Mouse (Mus musculus): ENCODE measurements around the gene Zfp3.

Zfp3 gene

DNA sequence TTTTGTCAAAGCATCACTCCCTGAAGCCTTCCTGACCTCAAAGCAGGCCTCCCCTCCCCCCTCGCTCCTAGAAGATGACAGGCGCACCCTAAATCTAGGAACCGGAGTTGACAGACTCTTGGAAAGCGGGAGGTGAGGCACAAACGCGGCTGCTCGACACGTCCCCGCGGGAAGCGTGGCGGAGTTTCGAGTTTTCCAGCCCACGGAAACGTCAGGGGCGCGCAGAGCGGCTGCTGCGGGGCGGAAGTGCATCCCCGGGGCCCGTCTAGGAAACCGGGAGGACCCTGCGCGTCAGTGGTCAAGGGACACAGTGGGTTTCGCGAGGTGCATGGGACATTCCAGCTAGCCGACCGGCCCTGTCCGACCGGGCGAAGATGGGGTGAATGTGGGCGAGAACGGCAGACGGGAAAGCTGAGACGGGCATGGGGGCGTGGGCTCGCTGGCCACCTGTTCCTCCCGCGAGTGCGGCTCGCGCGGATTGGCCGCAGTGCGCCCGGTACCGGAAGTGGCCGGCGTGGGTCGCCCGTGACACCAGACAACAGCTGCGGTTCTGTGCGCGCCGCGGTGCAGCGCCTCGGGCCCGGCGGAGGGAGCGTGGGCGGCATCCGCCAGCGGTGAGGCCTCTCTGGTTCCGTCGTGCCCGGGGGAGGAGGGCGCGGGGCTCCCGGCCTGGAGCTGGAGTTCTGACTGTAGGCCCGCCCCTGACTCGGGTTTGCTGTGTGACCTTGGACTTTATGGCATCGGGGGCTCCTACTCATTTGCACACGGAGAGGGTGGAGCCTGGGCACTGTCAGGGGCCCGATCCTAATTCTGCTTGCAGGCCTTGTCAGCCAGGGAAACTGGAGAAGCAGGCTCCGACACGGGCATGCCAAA is at the start of gene Zfp3:
TSS of gene Zfp3 (plus strand) at position 274 of the 873 bp plus-strand sequence.
- peak; percentile 76 to 77 for DNase-seq (ENCODE audit: low spot score in 2 of 2)

- no peak for DNase-seq (ENCODE audit: low spot score in 2 of 2)
Observed at GRCm38 (mm10) chr11:70715832-70716231, 48.2 kb upstream of the Zfp3 start.

DNA sequence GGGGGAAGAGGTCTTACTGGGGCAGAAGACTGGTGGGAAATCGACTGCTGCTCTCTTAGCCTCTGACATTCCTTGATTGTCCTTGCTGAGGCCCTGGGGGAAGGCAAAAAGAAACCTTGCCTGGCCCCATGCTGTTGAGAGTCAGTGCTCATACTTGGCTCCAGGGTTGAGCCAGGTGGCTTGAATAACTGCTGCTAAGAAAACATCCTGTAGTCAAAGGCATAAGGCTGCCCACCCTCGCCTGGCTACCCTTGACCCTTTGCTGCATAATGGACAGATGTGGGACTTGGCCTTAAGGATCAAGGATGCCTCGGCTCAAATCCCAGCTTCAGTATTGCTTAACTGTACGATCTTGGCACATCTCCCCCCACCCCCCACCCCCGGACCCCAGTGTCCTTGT is 45.5 kb upstream of the Zfp3 start:
- DNase-seq (ENCODE audit: low spot score in 2 of 2) = no peak

DNA sequence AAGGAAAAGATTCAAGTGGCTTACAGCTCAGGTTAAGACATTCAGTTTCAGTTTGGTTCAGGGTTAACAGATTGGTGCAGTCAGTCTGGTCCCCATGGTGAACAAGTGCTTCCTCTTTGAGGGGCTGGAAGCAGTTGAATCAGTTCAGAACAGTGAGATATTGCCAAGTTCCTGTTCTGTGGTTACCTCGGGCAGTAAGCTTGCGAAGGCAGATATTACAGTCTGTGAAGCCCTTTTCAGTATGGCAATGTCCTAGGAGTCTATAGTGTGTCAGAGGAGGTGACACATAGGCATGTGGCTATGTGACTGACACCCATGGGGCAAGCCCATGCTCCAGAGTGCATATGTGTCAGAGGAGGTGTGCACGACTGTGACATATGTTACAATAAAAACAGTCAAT is 43.4 kb upstream of the Zfp3 start:
- no peak for DNase-seq (ENCODE audit: low spot score in 2 of 2)

GRCm38 (mm10) chr11:70721072-70721471 is 42.9 kb upstream of the Zfp3 start:
- DNase-seq (ENCODE audit: low spot score in 2 of 2) = no peak

GRCm38 (mm10) chr11:70724706-70725105 is 39.3 kb upstream of the Zfp3 start:
- no peak for DNase-seq (ENCODE audit: low spot score in 2 of 2)

DNA sequence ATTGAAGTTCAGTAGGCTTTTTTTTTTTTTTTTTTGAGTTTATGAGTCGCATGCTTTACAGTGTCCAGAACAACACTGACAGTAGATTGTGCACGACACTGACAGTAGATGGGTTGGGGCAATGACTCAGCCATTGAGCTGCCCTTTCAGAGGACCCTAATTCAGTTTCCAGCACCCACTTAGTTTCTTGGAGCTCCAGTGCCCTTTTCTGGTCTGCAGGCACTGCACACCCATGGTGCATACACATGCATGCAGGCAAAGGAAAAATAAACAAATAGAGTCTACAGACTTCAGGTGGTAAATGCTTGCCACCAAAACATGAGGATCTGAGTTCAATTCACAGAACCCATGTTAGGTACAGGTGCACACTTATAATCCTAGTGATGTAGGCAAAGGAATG is 37.4 kb upstream of the Zfp3 start:
- no peak for DNase-seq (ENCODE audit: low spot score in 2 of 2)

- DNase-seq (ENCODE audit: low spot score in 2 of 2) = no peak
Observed at GRCm38 (mm10) chr11:70727385-70727784, 36.6 kb upstream of the Zfp3 start.

GRCm38 (mm10) chr11:70730427-70731038 is 33.5 kb upstream of the Zfp3 start:
- DNase-seq (ENCODE audit: low spot score in 2 of 2) = no peak

DNA sequence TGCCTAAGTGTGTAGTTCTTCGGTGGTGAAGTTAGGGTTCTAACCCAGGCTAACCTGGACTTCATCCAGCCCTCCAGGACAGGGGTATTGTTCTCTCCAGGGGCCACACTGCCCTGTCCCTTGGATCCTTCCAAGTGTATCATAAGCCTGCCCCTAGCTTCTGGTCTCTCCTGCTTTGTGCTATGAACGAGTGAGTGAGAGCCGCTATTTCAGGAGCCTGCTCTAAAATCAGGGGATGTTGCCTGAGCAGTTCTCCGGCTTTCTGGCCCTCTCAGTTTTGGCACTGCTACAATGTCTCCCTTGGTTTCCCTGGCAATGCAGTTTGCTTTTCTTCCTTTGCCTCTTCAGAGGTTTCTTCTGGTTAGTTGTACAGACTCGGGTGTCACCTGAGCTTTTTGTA is 32.8 kb upstream of the Zfp3 start:
- no peak for DNase-seq (ENCODE audit: low spot score in 2 of 2)

- no peak for DNase-seq (ENCODE audit: low spot score in 2 of 2)
Observed at GRCm38 (mm10) chr11:70733256-70733655, 30.8 kb upstream of the Zfp3 start.

DNA sequence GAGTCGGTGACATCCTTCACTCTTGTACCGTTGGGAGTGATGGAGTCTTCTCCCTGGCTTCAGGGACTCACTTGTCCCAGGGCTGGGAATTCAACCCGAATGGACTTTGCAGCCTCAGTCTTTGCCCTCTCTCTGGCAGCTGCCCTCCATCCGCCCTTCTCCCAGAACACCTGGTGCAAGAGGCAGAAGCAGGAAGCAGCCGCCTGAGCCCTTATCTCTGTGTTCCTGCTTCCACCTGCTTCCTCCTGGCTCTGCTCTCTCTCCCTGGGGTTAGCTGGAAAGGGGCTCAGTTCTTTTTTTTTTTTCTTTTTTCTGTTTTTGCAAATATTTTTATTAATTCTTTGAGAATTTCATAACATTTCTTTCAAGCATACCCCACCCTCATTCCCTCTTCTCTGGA is 26.3 kb upstream of the Zfp3 start:
- no peak for DNase-seq (ENCODE audit: low spot score in 2 of 2)

GRCm38 (mm10) chr11:70741603-70742002 is 22.4 kb upstream of the Zfp3 start:
- DNase-seq (ENCODE audit: low spot score in 2 of 2) = no peak

DNA sequence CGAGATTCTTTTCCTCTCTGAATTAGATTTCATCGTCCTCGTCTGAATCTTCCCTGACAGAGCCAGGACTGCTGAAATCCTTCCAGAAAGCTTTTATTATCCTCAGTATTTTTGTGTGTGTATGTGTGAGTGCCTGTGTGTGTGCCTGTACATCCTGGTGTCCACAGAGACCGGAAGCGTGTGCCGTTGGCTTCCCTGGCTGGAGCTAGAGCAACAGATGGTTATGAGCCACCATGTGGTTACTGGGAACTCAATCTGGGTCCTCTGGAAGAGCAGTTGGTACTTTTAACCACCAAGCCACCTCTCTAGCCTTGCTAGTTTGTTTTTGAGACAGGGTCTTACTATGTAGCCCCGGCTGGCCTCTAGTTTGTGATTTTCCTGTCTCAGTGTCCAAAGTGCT is 21.9 kb upstream of the Zfp3 start:
- no peak for DNase-seq (ENCODE audit: low spot score in 2 of 2)

DNA sequence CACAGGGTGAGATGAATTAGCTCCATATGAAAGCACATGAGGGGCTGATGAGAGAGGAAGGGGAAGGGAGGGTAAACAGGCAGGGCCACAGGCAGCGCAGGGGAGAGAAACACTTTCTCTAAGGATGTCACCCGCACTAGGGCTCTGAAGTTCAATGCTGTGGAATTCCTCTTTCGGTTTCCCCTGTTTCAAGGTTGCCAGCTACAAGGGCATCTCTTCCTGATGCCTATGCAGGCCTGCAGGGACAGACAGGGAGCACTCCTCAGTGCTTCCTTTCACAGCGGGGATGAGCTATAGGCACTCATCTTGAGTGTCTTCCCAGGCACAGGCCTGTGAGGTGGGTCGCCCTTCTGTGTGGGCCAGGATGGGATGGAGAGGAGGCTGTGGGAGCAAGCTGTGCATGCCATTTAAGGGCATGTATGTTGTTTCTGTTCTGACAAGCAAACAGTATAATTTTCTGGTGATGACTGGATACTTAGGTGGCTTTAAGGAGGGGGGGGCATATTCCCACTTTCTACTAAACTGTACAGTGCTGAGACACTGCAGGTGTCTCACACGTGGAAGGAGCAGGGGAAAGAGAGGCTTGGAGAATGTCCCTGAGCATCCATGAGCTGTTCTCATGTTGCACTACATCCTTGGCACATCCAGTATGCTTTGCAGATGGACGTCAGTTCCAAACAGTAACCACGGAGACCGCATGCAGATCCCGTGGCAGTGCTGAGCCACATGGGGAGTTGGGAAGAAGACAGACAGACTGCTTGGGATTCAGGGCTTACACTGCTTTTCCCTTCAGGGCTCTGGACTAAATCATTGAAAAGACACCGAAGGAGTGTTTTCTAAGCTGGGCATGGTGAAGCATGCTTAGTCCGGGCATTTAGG is 21.2 kb upstream of the Zfp3 start:
- no peak for DNase-seq (ENCODE audit: low spot score in 2 of 2)

DNA sequence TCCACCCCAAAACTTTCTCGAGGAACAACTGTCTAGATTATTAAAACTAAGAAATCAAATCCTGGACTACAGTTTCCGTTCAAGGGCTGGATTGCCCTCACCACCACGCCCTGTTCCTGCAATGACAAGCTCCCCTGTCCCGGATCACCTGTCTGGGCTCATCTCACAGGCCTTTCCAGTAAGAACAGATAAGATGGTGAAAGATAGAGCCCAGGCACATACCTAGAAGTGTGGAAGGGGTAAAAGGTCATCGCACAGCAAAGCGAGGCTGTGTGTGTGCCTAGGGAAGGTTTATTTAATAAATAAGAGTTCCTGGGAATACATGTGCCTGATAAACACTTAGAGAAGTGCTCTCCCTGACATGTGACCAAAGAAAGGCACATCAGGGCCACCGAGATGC is 18.4 kb upstream of the Zfp3 start:
- no peak for DNase-seq (ENCODE audit: low spot score in 2 of 2)

DNA sequence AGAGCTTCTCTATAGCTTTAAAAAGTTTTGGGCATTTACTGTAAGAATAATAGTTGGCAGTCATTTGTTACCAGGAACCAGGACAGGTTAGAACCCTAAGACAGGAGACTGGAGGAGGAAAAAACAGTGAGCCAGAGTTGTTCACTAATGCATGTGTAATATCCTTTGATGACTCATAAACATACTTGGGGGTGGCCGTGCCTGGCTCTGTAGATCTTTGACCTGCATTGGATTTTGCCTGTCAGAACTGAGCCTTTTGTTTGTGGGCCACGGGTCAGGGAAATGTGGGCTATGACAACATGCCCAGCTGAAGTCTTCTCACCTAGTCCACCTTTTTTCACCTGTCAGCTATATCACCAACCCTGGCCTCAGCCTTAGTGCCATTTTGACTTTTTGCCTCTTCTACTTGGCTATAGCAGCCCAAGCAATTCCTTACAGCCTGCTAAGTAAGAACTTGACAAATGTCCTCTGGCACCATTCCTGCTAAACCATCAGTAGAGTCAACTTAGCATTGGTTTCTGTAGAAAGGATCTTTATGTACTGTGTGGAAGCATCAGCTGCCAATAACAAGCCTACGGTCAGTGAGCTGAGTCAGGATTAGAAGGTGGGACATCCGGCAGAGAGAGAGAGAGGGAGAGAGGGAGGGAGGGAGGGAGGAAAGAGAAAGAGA is 16.0 kb upstream of the Zfp3 start:
- DNase-seq (ENCODE audit: low spot score in 2 of 2) = no peak

DNA sequence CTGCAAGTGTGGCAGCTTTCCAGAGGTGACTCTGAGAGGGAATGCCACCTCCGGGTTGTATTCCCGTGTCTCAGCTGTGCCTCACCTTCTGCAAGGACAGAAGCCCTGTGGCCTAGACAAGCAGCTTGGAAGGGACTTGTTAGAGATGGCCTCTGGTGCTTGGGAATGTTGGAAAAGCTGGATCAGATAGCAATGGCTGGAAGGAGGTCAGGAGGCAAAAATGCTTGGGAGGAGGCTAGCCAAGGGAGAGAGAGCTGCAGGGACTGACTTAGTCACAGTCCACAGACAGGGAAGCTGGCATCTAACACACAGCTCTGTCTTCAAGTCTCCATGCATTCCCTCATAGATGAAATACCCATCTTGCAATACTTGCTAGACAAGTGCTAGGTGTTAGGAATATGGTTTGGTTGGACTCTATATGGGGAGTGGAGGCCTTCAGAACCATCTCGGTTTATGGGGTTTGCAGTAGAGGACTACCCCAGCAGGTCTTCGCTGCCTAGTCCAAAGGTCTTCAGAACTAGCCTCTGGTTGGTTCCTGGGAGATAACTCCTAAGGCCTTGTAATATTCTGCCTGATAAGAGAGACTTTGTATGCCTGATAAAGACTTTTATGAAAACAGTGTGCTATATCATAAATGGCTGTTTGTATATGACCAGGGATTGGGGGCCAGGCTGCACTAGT is 11.5 kb upstream of the Zfp3 start:
- DNase-seq (ENCODE audit: low spot score in 2 of 2) = no peak

- no peak for DNase-seq (ENCODE audit: low spot score in 2 of 2)
Observed at GRCm38 (mm10) chr11:70753146-70753545, 10.9 kb upstream of the Zfp3 start.

- no peak for DNase-seq (ENCODE audit: low spot score in 2 of 2)
Observed at GRCm38 (mm10) chr11:70754476-70754875, 9.5 kb upstream of the Zfp3 start.

GRCm38 (mm10) chr11:70754958-70755357 is 9.1 kb upstream of the Zfp3 start:
- DNase-seq (ENCODE audit: low spot score in 2 of 2) = no peak

All from thymus, postnatal 10 days (tissue).